Mouse (Mus musculus): ENCODE data around the gene Olfr557.

DNA sequence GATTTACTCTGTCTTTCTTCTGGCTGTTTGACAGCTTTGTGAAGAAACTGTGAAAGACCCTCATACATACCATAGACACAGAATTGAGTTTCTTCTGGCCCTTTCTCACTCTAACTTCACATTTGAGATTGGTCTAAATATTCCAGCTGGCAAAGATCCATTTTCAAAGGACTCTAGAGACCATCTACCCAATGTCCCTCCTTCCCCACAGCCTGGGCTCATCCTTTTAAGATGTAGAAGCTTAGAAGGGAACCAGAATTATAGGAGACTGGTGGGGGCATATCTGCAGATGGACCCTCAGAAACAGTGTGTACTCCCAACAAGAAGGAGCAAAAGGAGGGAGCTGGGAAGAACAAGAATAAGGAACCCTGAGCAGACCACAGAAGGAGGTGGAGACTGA is 6.2 kb downstream of the Olfr557 start, which contains the start of gene Olfr558:
- TF ChIP-seq CTCF (IDR thresholded peaks at IDR 0.05; ENCODE audit: low read depth) (no peak), EP300 (IDR thresholded peaks at IDR 0.05; ENCODE audit: low read depth) (no peak)
